Mouse (Mus musculus) heart, adult 18-20 months (tissue): ENCODE results near the gene Hfe2. TPM values are rescaled to one million over a fixed set of nuclear protein-coding genes. Genes with fewer than 3 reads are reported as not detected.
"Not testable (repeated sequence)": the region's sequence is repeated elsewhere in the genome, so short reads cannot be mapped to it uniquely, and the experiment has no call there.

Experiments used
- DNase-seq, 2 experiments: peaks; one replicate each; pipeline ENCODE4 v3.0.0; 2021 to 2022; ENCODE audit warnings: mixed read lengths in 1 of 2
- total RNA-seq, 2 experiments: library from RNA; stranded (reverse); gene quantifications; 2 replicates each; pipeline ENCODE4 v1.2.3; 2021

Gene Hfe2
- total RNA-seq, 2 experiments from 2014 or later, result 279 to 290 TPM

DNA sequence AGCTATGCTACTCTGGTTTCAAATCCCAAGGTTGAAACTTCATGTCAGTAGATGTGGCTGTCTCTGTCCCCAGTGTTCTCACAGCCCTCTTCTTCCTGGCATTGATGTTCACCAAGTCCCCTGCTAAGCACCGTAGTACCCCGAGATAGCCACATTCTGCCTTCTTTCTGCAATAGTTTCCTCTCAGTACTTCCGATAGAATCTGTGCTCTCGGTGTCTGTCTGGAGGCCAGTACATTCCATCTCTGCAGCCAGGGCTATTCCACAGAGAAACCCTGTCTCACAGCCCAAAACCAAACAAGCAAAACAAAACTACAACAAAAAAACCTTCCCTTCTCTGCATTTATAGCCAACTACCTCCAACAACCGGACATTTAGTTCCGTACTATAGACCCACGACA, 28.8 kb upstream of the Hfe2 start:
- no peak for DNase-seq

DNA sequence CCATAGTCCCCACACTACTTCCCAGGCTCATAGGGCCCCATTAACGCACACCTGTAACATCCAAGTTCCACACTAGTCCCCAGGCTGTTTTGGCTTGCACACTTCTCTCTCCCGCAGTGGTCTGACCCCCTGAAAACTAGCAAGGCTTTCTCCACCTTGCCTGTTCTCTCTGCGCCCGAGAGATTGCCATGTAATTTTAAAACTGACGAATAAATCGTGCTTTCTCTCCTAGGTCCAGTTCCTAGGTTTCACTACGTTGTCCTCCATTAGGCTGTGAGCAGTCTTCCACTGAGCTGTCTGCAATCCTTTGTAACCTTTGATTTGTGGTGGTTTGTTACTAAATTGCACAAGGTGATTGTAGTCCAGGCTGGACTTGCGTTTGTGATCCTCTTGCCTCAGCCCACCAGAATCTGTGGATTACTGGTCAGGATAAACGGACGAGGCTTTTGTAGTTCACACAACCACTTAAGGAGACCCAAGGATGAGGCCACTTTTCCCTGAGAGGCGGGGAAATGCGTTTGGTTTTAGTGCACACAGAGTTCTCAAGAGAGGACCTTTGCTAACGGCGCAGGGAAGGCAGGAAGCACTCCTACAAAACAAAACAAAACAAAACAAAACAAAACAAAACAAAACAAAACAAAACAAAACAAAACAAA, 28.2 kb upstream of the Hfe2 start:
- DNase-seq, result not testable (repeated sequence)

DNA sequence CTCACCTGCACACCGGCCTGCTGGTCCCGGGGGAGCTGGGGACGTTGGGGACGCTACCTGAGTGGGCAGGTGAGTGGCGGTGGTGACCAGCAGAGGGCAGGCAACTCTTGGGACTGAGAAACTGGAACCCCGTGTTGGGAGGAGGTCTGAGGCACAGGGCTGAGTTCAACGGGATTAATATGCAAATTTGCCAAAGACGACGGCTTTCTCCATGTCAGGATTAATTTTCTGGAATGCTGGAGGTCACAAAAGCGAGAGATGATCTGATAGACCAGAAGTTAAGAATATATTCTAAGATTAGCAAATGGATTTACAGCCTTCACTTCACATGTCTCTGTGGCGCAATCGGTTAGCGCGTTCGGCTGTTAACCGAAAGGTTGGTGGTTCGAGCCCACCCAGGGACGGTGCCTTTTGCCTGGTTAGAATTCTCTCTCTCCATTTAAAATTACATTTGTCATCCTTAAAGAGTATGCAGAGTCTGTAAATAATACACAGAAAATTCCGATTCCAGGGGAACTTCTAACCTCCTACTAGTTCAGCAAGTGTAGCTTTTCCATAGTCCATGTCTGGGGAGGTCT, 27.4 kb upstream of the Hfe2 start:
- peak; percentile 83 to 90 for DNase-seq

DNA sequence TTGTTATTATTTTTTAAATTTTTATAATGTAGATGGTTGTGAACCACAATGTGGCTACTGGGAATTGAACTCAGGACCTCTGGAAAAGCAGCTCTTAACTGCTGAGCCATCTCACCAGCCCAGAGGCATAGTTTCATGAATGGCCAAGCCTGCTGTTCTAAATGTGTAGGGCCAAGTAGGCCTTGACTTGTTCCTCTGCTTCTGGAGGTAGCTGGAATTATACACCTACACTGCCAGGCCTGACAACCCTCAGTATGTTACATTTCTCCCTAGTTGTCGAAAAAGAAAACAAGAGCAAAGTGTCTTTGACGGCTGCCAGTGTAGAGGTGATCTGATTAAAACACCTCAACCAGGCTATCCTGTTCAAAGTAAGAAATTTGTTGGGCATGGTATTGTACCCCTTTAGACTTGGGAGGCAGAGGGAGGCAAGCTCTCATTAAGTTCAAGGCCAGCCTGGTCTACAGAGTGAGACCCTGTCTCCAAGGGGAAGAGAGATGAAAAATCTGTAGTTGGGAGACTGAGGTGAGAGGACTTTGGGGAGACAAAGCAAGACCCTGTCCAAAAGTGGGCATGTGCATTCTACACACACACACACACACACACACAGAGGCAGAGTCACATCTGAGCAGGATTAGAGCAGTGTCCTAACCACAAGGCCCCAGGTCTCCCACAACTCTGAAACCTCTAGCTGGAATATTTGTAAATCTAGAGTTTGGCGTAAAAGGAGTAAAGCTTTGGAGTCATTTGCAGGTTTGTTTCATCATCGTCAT, 26.3 kb upstream of the Hfe2 start:
- DNase-seq, result no peak

DNA sequence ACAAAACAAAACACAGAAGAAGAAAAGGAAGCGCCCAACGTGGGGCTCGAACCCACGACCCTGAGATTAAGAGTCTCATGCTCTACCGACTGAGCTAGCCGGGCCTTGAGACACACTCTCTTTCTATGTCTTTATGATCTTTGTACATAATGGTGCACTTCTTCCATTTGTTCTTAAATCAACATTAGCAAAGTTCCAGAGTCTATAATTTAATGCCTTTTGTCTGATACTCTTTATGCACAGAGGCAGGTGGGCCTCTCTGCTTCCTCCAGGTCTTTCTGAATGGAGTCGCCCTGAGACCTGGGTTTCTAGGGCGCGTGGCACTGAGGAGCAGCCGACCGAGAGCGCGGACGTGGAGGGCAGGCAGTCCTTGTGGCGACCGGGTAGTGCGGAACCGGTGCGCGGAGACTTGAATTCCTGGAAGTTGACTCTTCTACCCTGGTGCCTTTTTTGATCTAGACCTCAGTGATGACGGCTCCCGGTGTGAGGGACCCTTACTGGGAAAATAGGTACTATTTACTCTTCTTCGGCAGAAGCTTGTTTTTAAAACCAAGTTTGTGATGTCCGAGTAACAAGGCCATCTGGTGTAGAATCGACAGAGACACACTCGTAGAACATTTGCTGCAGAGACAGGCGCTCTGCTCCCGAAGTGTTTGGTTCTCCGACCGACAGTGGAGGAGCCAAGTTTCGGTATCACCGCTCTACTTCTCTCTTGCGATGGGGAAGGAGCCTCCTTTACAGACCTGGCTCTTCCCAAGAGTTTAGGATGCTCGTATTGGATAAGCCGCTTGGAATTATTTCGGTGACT, 25.3 kb upstream of the Hfe2 start:
- DNase-seq, result peak; percentile 81 to 92

DNA sequence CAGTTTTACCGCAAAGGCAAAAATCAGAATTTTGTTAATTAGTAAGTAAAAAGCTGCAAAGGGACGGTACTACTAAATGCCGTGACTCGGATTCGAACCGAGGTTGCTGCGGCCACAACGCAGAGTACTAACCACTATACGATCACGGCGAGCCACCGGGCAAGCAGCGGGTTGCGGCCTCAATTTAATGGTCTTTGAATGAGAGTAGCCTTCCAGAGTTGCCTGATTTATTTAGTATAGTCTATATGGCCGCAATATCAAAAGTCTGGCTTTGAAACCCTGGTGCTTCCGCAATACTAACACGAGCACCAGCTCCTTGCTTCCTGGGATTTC, 24.7 kb upstream of the Hfe2 start:
- DNase-seq, result peak; percentile 95 to 99

DNA sequence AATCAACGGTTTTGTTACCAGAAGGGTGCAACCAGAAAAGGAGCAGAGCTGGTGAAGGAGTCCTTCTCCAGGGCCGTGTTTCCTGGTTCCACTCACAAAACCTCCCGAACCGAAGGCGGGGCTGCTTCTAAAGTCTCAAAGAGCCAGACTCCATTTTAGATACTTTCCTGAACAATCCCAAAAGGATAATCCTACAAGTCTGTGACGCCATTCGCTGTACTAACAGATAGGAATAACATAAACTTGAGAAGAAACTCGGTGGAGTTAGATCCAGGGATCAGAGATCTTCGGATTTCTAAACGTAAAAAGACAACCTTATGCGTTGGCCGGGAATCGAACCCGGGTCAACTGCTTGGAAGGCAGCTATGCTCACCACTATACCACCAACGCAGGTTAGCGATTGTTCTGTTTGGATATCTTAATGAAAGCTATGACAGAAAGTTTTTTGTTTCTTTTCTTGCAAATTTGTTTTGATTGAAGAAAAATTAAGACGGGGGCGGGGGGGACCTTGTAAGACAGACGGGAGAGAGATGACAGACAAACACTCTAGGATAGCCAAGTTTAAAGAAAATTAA, 24.2 kb upstream of the Hfe2 start:
- DNase-seq, result peak; percentile 89 to 97

DNA sequence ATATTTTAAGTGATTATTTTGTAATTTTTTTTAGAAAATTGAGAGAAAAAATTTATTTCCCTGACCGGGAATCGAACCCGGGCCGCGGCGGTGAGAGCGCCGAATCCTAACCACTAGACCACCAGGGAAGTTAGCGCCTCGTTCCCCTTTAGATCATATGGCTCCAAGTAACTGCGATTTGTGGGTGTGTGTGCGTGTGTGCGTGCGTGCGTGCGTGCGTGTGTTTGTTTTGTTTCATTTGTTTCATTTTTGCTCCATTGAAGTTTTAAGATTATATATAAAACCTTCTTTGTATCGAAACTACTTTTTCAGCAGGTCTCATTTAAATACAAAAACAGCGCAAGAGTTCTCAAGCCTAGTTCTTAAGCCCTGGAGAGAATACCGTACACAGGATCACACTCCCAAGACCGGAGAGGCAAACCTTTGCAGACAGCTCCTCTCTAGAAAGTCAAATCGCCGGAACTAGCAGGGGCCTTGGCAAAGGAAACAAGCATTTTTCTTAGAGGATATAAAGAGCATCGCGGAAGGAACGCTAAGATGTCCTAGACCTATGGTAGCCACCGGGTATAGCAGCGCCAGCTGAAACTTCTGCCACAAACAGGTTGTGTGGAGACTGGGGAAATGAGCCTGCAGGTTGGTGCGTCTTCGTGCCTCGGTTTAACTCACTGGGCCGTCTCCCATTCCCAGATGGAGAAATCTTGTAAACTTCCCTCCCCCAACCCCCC, 23.4 kb upstream of the Hfe2 start:
- DNase-seq, result peak; percentile 82 to 97

DNA sequence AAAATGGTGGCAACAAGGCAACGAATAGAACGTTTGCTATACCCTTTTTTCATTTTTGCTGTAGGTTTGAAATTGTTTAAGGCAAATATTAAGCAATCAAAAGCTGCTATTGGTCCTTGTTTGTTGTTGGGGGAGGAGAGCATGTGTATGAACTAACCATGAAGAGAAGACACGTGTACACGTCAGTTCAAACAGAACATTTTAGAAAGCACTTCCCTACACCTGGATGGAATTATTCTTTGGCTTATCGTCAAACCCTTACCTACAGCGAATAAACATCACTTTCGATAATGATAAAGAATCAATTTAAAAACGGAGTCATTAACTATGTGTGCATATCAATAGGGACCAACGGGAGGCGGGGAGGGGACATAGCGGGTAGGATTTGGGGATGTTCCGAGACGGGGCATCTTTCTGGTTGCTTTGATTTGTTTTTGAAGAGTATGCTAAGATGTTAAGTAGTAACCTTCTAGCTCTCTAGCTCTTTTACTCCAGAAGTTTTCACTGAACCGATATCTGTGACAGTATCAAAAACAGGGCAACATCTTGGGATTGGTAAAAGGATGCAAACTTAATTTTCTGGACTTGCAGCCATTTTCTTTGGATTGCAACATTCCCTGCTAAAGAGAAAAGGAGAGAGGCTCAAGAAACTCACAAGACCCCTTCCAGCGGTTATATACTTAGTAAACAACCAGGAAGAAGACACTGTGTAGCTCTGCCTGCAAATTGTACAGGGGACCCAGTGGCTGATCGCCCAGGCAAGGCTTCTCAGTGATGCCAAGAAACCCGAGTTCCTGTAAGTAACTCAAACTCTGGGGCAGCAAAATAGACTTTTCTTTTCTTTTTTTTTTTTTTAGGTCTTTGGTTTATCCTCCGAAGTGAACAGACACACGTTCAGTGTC, 22.5 kb upstream of the Hfe2 start:
- peak in 1 of 2 experiments; percentile 50 for DNase-seq

DNA sequence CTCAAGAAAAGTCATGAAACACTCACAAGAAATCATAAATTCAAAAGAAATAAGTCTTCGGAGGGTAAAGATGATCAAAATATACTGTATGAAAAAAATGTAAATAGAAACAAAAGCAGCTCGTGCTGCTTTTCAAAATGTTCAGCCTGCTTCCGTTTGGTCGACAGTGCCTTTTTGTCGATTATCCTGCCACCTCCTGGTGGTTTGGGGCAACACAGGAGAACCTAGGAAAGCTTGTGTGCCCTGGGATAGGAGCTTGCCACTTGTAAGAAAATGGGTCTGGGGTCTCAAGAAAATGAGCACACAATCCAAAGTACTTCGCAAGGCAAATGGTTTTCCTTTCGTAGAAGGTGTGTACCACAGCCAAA, 21.9 kb upstream of the Hfe2 start:
- peak; percentile 80 to 92 for DNase-seq

DNA sequence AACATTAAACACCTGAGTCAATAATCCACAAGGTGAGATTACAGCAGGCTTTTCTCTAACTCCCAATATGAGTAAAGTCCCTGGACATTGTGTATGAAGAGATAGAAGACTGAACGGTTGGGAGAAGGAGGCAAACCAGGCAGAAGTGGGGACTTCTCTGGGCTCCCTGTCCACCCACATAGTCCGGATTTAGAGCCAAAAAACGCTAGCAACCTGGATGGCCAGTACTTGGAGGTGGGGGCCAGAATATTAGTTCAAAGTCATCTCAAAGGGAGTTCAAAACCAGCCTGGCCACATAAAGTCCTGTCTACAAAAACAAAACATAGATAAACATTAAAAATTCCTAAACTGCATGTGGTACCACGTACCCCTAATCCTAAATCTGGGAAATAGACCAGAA, 21.0 kb upstream of the Hfe2 start:
- no peak for DNase-seq

DNA sequence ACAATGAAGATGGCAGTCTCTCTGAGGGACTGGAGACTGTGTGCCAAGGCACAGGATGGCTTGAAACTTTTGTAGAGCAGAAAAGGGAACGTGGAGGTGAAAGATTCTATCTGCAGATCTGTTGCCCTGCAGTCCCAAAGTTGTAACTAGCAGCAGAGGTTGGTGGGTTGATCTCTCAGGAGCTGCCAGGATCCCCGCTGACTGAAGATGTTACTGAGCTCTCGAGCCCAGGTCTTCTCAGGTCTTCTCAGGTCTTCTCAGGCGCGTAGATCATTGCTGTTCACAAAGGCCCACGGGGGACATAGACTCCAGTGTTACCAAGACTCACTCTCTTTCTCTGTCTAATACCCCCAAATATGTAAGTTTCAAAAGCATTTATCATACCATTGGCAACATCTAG, 20.0 kb upstream of the Hfe2 start:
- DNase-seq, result no peak

DNA sequence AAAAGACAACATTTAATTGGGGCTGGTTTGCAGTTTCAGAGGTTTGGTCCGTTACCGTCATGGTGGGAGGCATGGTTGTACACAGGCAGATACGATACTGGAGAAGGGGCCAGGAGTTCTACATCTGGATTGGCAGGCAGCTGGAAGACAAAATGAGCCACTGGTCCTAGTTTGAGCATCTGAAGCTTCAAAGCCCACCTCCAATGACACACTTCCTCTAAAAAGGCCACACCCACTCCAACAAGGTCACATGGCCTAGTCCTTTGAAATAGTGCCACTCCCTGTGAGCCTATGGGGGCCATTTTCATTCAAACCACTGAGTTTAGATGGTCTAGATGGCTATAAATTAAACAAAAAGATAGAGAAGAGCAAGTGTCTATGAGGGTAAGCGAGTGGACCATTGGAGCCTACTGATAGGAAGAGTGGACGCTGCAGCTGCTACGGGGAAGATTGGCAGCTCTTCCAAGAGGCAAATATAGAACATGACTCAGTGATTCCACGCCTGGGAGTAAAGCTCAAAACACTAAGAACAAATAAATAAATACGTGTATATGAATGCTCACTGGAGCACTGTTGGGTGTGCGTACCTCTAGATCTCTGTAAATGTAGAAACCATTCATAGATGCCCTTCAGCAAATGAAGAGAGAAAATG, 18.4 kb upstream of the Hfe2 start:
- peak; percentile 51 to 63 for DNase-seq

DNA sequence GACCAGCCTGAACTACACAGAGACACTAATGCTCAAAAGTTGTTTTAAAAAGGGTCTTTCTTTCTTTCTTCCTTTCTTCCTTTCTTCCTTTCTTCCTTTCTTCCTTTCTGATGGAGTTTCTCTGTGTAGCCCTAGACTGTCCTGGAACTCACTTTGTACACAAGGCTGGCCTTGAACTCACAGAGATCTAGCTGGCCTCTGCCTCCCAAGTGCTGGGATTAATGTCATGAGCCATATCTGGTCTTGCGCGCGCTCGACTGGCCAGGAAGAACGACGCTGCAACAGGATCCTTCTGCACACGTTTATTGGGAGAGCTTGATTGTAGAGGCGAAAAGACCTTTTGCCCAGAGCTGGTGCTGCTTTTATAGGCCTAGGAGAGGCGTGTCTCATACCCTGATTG, 17.0 kb upstream of the Hfe2 start:
- DNase-seq, result not testable (repeated sequence)

DNA sequence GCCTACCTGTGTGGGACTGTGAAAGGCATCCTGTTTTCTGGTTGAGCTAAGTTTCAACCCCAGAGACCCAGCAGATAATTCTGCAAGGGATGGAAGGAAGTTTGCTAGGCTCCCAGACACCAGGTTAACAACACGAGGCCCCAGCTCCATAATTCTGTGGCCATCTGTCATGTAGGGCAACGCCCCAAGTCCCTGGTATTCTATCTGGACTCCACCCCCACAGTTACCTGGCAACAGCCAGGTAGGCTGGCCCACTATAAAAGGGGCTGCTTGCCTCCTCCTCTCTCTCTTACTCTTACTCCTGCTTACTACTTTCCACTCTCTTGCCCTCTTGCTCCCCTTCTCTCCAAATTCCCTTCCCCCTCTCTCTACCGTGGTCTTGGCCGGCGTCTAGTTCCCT, 4.8 kb upstream of the Hfe2 start:
- no peak for DNase-seq

DNA sequence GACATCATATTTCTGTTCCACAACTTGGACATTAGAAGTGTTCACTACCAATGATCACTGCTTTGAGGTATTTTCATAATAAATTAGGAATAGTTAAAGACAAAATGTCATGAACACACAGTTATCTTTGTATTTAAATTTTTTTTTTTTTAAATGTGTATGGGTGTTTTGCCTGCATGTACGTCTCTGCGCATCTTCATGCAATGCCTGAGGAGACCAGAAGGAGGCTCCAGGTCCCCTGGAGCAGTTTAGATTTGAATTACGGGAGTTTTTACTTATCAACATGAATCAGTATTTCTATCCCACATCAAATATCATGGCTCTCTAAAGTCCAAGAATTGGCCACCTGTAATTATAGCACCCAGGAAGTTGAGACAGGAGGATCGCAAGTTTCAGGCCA, 2.8 kb upstream of the Hfe2 start:
- DNase-seq, result no peak

DNA sequence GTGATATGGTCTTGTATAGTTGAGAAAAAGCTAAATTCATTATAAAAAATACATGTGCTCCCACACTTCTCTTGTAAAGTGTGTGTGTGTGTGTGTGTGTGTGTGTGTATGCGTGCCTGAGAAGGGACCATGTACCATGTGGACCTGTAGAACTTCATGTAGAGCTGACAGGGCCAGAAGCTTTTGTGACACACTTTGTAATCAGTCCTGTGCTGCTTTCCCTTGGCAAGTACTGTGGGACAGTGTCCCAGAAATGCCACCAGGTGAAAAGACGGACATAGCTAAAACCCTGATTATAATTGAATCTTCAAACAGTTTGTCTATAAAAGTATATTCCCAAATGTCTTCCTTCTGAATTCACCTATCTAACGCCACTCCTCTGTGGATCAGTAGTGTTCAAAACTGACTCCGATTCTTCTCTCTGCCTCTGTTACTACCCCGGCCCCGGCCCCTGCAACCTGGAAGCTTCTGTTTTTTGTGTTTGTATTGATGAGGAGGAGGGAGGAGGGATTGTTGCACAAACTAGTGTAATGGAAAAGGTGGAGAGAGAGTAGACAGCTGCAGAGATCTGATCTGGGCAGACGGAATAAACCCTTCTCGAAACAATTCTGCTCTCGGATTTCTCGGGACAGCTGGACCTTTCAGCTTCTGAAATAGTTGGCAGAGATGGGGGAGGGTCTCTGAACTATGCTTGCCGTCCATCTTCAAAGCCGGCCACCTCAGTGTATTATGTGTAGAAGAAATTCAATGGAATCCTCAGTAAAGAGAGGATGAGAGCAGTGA, 753 bp upstream of the Hfe2 start:
- peak; percentile 40 to 53 for DNase-seq

DNA sequence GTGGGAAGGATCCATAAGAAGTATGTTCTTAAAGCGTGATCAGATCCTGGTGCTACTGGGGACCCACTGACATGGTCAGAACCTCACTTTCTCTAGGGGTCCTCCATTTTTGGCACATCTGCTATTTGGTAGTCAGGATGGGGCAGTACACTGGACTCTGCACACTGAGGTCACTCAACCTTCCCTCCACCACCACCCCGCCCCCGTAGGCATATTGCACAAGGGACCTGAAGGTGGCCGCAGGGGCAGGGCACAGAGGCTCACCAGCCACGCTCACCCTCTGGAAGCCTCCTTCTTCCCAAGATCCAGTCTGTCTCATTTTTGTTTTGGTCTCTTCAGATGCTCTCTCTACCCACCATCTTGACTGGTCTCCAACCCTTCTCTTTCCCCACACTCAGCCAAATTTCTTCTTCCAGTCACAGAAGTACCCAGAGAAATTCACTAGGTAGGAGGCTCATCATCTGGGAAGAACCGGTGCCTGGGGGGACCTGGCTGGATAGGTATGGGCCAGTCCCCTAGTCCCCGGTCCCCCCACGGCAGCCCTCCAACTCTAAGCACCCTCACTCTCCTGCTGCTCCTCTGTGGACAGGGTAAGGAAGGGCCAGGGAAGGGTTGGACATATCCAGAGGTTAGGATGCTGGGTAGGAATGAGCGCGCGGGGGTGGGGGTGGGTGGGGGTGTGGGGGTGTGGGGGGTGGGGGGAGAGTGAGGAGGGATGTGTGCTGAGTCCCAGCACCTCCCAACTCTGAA, 1.2 kb downstream of the Hfe2 start:
- peak in 1 of 2 experiments; percentile 49 for DNase-seq
